In genomic region chr8:84554301-84555027, GRCm38 (mm10) we compare ENCODE assay signal across 8 mouse cellular contexts.
A peak's percentile ranks its signal among the peaks of the same experiment; 100 is the strongest.
DNase-seq lines count a peak whose midpoint lies in the region; ATAC-seq lines count a peak whose summit lies in the region.

No protein-coding gene starts in this region.

- peaks cover 66% of the 10 kb centered on the region for H3K27me3 ChIP-seq in liver, embryonic 12.5 days (replicated peaks)
- peaks cover 36% of the 10 kb centered on the region for H3K27me3 ChIP-seq in hindbrain, embryonic 13.5 days
- peaks cover 20% of the 10 kb centered on the region for H3K27me3 ChIP-seq in midbrain, embryonic 11.5 days (ENCODE audit: control insufficient read depth, insufficient read depth, low read length)
- peaks cover 37% of the 10 kb centered on the region for H3K27me3 ChIP-seq in stomach, embryonic 16.5 days (ENCODE audit: control insufficient read depth, insufficient read depth, low read length)

- H3K9me3 ChIP-seq in liver, embryonic 12.5 days (replicated peaks), result no peaks in the 10 kb centered on the region
- H3K9me3 ChIP-seq in hindbrain, embryonic 13.5 days, result no peaks in the 10 kb centered on the region
- no peaks in the 10 kb centered on the region for H3K9me3 ChIP-seq in midbrain, embryonic 11.5 days (ENCODE audit: control insufficient read depth, low read length)
- H3K9me3 ChIP-seq in stomach, embryonic 16.5 days (replicated peaks; ENCODE audit: control insufficient read depth, low read length), result no peaks in the 10 kb centered on the region

- intact Hi-C loops in left cerebral cortex, postnatal 10 days (cut with DNase I), result loop anchor here (5.0 kb wide), 1 partner anchor 192 kb away; no protein-coding TSS in a partner anchor

- H3K27ac ChIP-seq in liver, embryonic 12.5 days, result no peak overlapping the region
- peak overlapping the region; percentile 76 for H3K27ac ChIP-seq in hindbrain, embryonic 13.5 days
- no peak overlapping the region for H3K27ac ChIP-seq in midbrain, embryonic 11.5 days (ENCODE audit: low read depth, low read length)
- no peak overlapping the region for H3K27ac ChIP-seq in stomach, embryonic 16.5 days (ENCODE audit: low read length)

- H3K4me1 ChIP-seq in liver, embryonic 12.5 days, result peaks cover 6% of the 10 kb centered on the region; the same call in 1 of the 2 replicates
- peaks cover 31% of the 10 kb centered on the region for H3K4me1 ChIP-seq in hindbrain, embryonic 13.5 days (replicated peaks)
- peaks cover 5% of the 10 kb centered on the region for H3K4me1 ChIP-seq in midbrain, embryonic 11.5 days (ENCODE audit: control insufficient read depth, insufficient read depth, low read length)
- H3K4me1 ChIP-seq in stomach, embryonic 16.5 days (ENCODE audit: control insufficient read depth, insufficient read depth, low read length), result no peaks in the 10 kb centered on the region; the same call in 1 of the 2 replicates

- no peaks in the 10 kb centered on the region for H3K36me3 ChIP-seq in liver, embryonic 12.5 days
- peaks cover 48% of the 10 kb centered on the region for H3K36me3 ChIP-seq in hindbrain, embryonic 13.5 days
- no peaks in the 10 kb centered on the region for H3K36me3 ChIP-seq in midbrain, embryonic 11.5 days (ENCODE audit: control insufficient read depth, insufficient read depth, low read length)
- H3K36me3 ChIP-seq in stomach, embryonic 16.5 days (ENCODE audit: control insufficient read depth, insufficient read depth, low read length), result no peaks in the 10 kb centered on the region

- H3K9ac ChIP-seq in liver, embryonic 12.5 days, result no peak overlapping the region
- H3K9ac ChIP-seq in hindbrain, embryonic 13.5 days, result 0 out of 2 replicates have a peak overlapping the region, but pooled peaks have one; percentile 24
- no peak overlapping the region for H3K9ac ChIP-seq in midbrain, embryonic 11.5 days (ENCODE audit: low read length)
- no peak overlapping the region for H3K9ac ChIP-seq in stomach, embryonic 16.5 days (ENCODE audit: low read length)

- no peak overlapping the region for H3K4me2 ChIP-seq in liver, embryonic 12.5 days
- no peak overlapping the region for H3K4me2 ChIP-seq in hindbrain, embryonic 13.5 days
- H3K4me2 ChIP-seq in midbrain, embryonic 11.5 days, result no peak overlapping the region
- H3K4me2 ChIP-seq in stomach, embryonic 16.5 days (ENCODE audit: low read depth, low read length), result no peak overlapping the region

- DNase-seq in liver, result peak; percentile 60
- DNase-seq in cerebellum, postnatal 25 days, result peak; percentile 99
- DNase-seq in frontal cortex, postnatal 36 days (ENCODE audit: low spot score in 2 of 2), result peak; percentile 73 to 85
- peak; percentile 73 to 86 for DNase-seq in left cerebral cortex, postnatal 10 days (ENCODE audit: extremely low spot score in 1 of 2, low spot score in 2 of 2)
- peak; percentile 93 for DNase-seq in midbrain, embryonic 11.5 days (ENCODE audit: low spot score, missing footprints)

- no peak for ATAC-seq in liver, embryonic 12.5 days
- peak; percentile 79 for ATAC-seq in hindbrain, embryonic 13.5 days (ENCODE audit: low FRiP score)
- ATAC-seq in midbrain, embryonic 11.5 days (ENCODE audit: low FRiP score), result no peak
- 0 out of 2 replicates have a peak, but pooled peaks have one; percentile 29 for ATAC-seq in stomach, embryonic 16.5 days (ENCODE audit: insufficient read depth, low FRiP score)

- WGBS in liver, embryonic 12.5 days (ENCODE audit: insufficient replicate concordance), result 34% methylated on average over 14 of the region's 14 CpGs
- WGBS in hindbrain, embryonic 13.5 days, result 44% methylated on average over 14 of the region's 14 CpGs
- WGBS in midbrain, embryonic 11.5 days, result 60% methylated on average over 14 of the region's 14 CpGs
- 50% methylated on average over 14 of the region's 14 CpGs for WGBS in stomach, embryonic 16.5 days

- no peak overlapping the region for H3K4me3 ChIP-seq in liver, embryonic 12.5 days
- no peak overlapping the region for H3K4me3 ChIP-seq in hindbrain, embryonic 13.5 days
- no peak overlapping the region for H3K4me3 ChIP-seq in midbrain, embryonic 11.5 days (ENCODE audit: low read depth, low read length)
- H3K4me3 ChIP-seq in stomach, embryonic 16.5 days (replicated peaks; ENCODE audit: low read length), result no peak overlapping the region

Comparison
In these comparisons a context has a peak if more than half of its experiments do, and no peak if none do; other contexts are left out.
1. ATAC-seq: peak in hindbrain, embryonic 13.5 days (single experiment) and stomach, embryonic 16.5 days (single experiment); none in liver, embryonic 12.5 days (single experiment) and midbrain, embryonic 11.5 days (single experiment).
2. Peak in every context shown above with its lines, with median percentiles within 50 percentile points of each other: DNase-seq.